Mouse (Mus musculus) forebrain, embryonic 11.5 days (tissue): Measurements from ENCODE around the gene Uhrf2. TPM values are rescaled to one million over a fixed set of nuclear protein-coding genes. Genes with fewer than 3 reads are reported as not detected.

Experiments
- ATAC-seq: fragments of 200-750 bp; cut with Nextera tagmentation; replicated peaks from 2 replicates; pipeline ENCODE4 v1.8.0; 2017; ENCODE audit warnings: moderate TSS enrichment; ENCODE audit not compliant: low FRiP score
- DNase-seq: peaks from one replicate; pipeline ENCODE4 v3.0.0-alpha.2; 2017; ENCODE audit warnings: low spot score
- H3K27ac ChIP-seq: fragments of 300-500 bp; sonication (generic); 2 replicates; pipeline ENCODE4 v1.5.1; 2014; ENCODE audit warnings: low read depth, low read length
- H3K27me3 ChIP-seq: fragments of 300-500 bp; sonication (generic); 2 replicates; pipeline ENCODE4 v1.6.1; 2014; ENCODE audit warnings: mild to moderate bottlenecking, low read length, mixed read lengths; ENCODE audit not compliant: control insufficient read depth, insufficient read depth
- H3K36me3 ChIP-seq: fragments of 300-500 bp; sonication (generic); 2 replicates; pipeline ENCODE4 v1.6.1; 2014; ENCODE audit warnings: mild to moderate bottlenecking, low read length, moderate library complexity, mixed read lengths; ENCODE audit not compliant: control insufficient read depth, insufficient read depth
- H3K4me1 ChIP-seq: fragments of 300-500 bp; sonication (generic); replicated peaks from 2 replicates; pipeline ENCODE4 v1.6.1; 2014; ENCODE audit warnings: low read length, mixed read lengths; ENCODE audit not compliant: control insufficient read depth, insufficient read depth
- H3K4me2 ChIP-seq: fragments of 300-500 bp; sonication (generic); 2 replicates; pipeline ENCODE4 v1.6.1; 2014; ENCODE audit warnings: low read depth, mild to moderate bottlenecking, low read length, moderate library complexity, mixed read lengths; ENCODE audit not compliant: severe bottlenecking
- H3K4me3 ChIP-seq: fragments of 300-500 bp; sonication (generic); 2 replicates; pipeline ENCODE4 v1.5.1; 2014; ENCODE audit warnings: low read depth, low read length
- H3K9ac ChIP-seq: fragments of 300-500 bp; sonication (generic); 2 replicates; pipeline ENCODE4 v1.6.1; 2014; ENCODE audit warnings: low read length
- H3K9me3 ChIP-seq: fragments of 300-500 bp; sonication (generic); 2 replicates; pipeline ENCODE4 v1.6.1; 2016; ENCODE audit warnings: low read length, mixed read lengths; ENCODE audit not compliant: control insufficient read depth
- WGBS: fragments of 180-500 bp; shearing (Covaris S2); extraction: QIAGEN DNeasy Blood & Tissue Kit; methylation state at CpG from one replicate; pipeline ENCODE4 v1.1.7; 2014; 5-methylcytosine and 5-hydroxymethylcytosine counted together
- polyA plus RNA-seq: library from polyadenylated mRNA; unstranded; fragments of >200 nt; fragmentation: Nextera tagmentation; extraction: Ambion mirVana; gene quantifications from 2 replicates; pipeline ENCODE4 v1.2.1, GENCODE M21; 2014

The Uhrf2 gene
- polyA plus RNA-seq, 1 experiment from 2014 or later, result 92.3 TPM

- WGBS, result 92% methylated on average over 12 of the region's 12 CpGs
Observed at GRCm38 (mm10) chr19:30091644-30092295, 61.5 kb downstream of the Uhrf2 start.

DNA sequence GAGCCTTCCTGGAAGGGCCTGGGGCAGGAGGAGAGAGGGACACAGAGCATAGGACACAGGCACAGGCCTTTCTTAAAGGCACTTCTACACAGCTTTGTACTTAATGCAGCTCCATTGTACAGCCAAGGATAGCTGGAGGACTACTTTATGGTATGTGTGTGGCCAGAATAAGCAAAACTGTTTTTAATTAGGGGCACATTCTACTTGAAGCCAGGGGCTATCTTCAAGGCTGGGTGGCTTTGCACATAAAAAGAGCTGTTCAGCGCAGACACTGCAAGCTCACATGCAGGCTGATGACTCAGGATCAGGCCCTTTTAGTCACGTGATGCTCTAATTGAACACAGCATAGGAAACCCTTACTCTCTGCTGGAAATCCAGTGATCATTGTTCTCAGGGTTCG, 65.9 kb downstream of the Uhrf2 start:
- H3K4me1 ChIP-seq, result peaks cover 3% of the 10 kb centered on the region; the same call in 1 of the 2 replicates
- peak overlapping the region; percentile 38; the same call in 1 of the 2 replicates for H3K27ac ChIP-seq
- no peak overlapping the region for H3K4me2 ChIP-seq
- H3K9ac ChIP-seq, result no peak overlapping the region
- peaks cover 4% of the 10 kb centered on the region; the same call in 1 of the 2 replicates for H3K9me3 ChIP-seq
- DNase-seq (no peak), ATAC-seq (peak; percentile 76)
- peaks cover 27% of the 10 kb centered on the region for H3K36me3 ChIP-seq
- no peak overlapping the region for H3K4me3 ChIP-seq
- WGBS, result 35% methylated on average over 3 of the region's 3 CpGs
- H3K27me3 ChIP-seq, result no peaks in the 10 kb centered on the region

More at GRCm38 (mm10) chr19:30091644-30092295, 61.5 kb downstream of the Uhrf2 start:
- H3K36me3 ChIP-seq, result peaks cover 19% of the 10 kb centered on the region
- DNase-seq (no peak), ATAC-seq (no peak)
- H3K4me2 ChIP-seq, result no peak overlapping the region
- peaks cover 3% of the 10 kb centered on the region; the same call in 1 of the 2 replicates for H3K4me1 ChIP-seq
- no peaks in the 10 kb centered on the region for H3K27me3 ChIP-seq
- no peak overlapping the region for H3K4me3 ChIP-seq
- no peaks in the 10 kb centered on the region for H3K9me3 ChIP-seq
- H3K27ac ChIP-seq, result no peak overlapping the region
- H3K9ac ChIP-seq, result no peak overlapping the region

- H3K36me3 ChIP-seq, result peaks cover 27% of the 10 kb centered on the region
- H3K27ac ChIP-seq, result no peak overlapping the region
- ATAC-seq, result no peak
- DNase-seq, result no peak
- H3K4me3 ChIP-seq, result no peak overlapping the region
- H3K9ac ChIP-seq, result no peak overlapping the region
- WGBS, result 59% methylated on average over 4 of the region's 4 CpGs
- no peaks in the 10 kb centered on the region for H3K27me3 ChIP-seq
- peaks cover 3% of the 10 kb centered on the region; the same call in 1 of the 2 replicates for H3K4me1 ChIP-seq
- H3K4me2 ChIP-seq, result no peak overlapping the region
- peaks cover 4% of the 10 kb centered on the region; the same call in 1 of the 2 replicates for H3K9me3 ChIP-seq
Observed at GRCm38 (mm10) chr19:30097039-30097438, 66.7 kb downstream of the Uhrf2 start.

DNA sequence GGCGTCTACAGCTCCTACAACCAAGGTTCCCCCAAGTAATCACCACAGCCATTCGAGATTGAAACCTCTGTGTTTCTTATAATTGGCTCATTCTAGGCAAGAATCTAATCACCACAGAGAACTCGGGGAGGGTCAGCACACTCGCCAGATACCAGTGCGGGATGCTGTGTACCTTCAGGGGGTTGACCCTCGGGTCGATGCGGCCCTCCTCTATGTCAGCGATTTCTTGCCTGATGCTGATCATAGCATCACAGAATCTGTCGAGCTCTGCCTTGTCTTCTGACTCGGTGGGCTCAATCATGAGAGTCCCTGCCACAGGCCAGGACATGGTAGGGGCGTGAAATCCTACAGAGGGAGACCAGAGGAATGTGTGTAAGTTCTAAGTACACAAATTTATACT, 70.3 kb downstream of the Uhrf2 start:
- no peak overlapping the region for H3K4me2 ChIP-seq
- H3K36me3 ChIP-seq, result peaks cover 18% of the 10 kb centered on the region
- H3K4me1 ChIP-seq, result peaks cover 3% of the 10 kb centered on the region; the same call in 1 of the 2 replicates
- no peak overlapping the region for H3K4me3 ChIP-seq
- H3K9ac ChIP-seq, result no peak overlapping the region
- DNase-seq, result no peak
- ATAC-seq, result no peak
- 94% methylated on average over 12 of the region's 12 CpGs for WGBS
- no peaks in the 10 kb centered on the region for H3K27me3 ChIP-seq
- peaks cover 4% of the 10 kb centered on the region; the same call in 1 of the 2 replicates for H3K9me3 ChIP-seq
- no peak overlapping the region for H3K27ac ChIP-seq

GRCm38 (mm10) chr19:30102620-30103019, 72.3 kb downstream of the Uhrf2 start:
- Histone ChIP-seq H3K4me2 (no peak overlapping the region), H3K9me3 (peaks cover 4% of the 10 kb centered on the region; the same call in 1 of the 2 replicates), H3K4me3 (no peak overlapping the region), H3K36me3 (peaks cover 18% of the 10 kb centered on the region), H3K4me1 (no peaks in the 10 kb centered on the region), H3K27ac (no peak overlapping the region), H3K27me3 (no peaks in the 10 kb centered on the region), H3K9ac (no peak overlapping the region)
- WGBS, result 93% methylated on average over 6 of the region's 6 CpGs
- no peak for ATAC-seq
- no peak for DNase-seq

- Histone ChIP-seq H3K27ac (no peak overlapping the region), H3K9ac (no peak overlapping the region), H3K4me2 (no peak overlapping the region), H3K4me1 (no peaks in the 10 kb centered on the region), H3K36me3 (peaks cover 5% of the 10 kb centered on the region), H3K9me3 (no peaks in the 10 kb centered on the region), H3K27me3 (no peaks in the 10 kb centered on the region), H3K4me3 (no peak overlapping the region)
- 91% methylated on average over 6 of the region's 6 CpGs for WGBS
- DNase-seq, result no peak
- no peak for ATAC-seq
Observed at GRCm38 (mm10) chr19:30105045-30105842, 74.9 kb downstream of the Uhrf2 start.

GRCm38 (mm10) chr19:30107221-30107845, 77.0 kb downstream of the Uhrf2 start:
- no peaks in the 10 kb centered on the region; the same call in 1 of the 2 replicates for H3K36me3 ChIP-seq
- ATAC-seq, result no peak

GRCm38 (mm10) chr19:30108616-30109015, 78.3 kb downstream of the Uhrf2 start:
- no peak for DNase-seq
- no peak overlapping the region; the same call in 1 of the 2 replicates for H3K27ac ChIP-seq
- no peak overlapping the region for H3K4me2 ChIP-seq
- H3K4me3 ChIP-seq, result no peak overlapping the region
- H3K4me1 ChIP-seq, result no peaks in the 10 kb centered on the region; the same call in 1 of the 2 replicates
- H3K9ac ChIP-seq, result no peak overlapping the region
- no peaks in the 10 kb centered on the region for H3K9me3 ChIP-seq
- H3K27me3 ChIP-seq, result no peaks in the 10 kb centered on the region
- no peaks in the 10 kb centered on the region; the same call in 1 of the 2 replicates for H3K36me3 ChIP-seq
- no peak for ATAC-seq

More at GRCm38 (mm10) chr19:30107221-30107845, 77.0 kb downstream of the Uhrf2 start:
- WGBS, result 76% methylated on average over 10 of the region's 10 CpGs
- H3K27me3 ChIP-seq, result no peaks in the 10 kb centered on the region
- H3K4me1 ChIP-seq, result no peaks in the 10 kb centered on the region
- no peak for DNase-seq
- H3K4me3 ChIP-seq, result no peak overlapping the region
- H3K9ac ChIP-seq, result no peak overlapping the region
- H3K27ac ChIP-seq, result no peak overlapping the region
- H3K9me3 ChIP-seq, result no peaks in the 10 kb centered on the region
- H3K4me2 ChIP-seq, result no peak overlapping the region
